Mouse (Mus musculus) E14TG2a.4 (cell line): ENCODE data around the gene Ntm.

Experiments
- H3K27me3 ChIP-seq: 2 replicates; pipeline ENCODE4 v1.6.1; 2014; ENCODE audit warnings: low read length, control low read depth; ENCODE audit not compliant: insufficient read depth
- H3K36me3 ChIP-seq: 2 replicates; pipeline ENCODE4 v1.6.1; 2014; ENCODE audit warnings: low read length, control low read depth; ENCODE audit not compliant: insufficient read depth
- H3K4me1 ChIP-seq: replicated peaks from 2 replicates; pipeline ENCODE4 v1.6.1; 2014; ENCODE audit warnings: low read depth, low read length, control low read depth
- H3K4me3 ChIP-seq: replicated peaks from 2 replicates; pipeline ENCODE4 v1.5.1; 2014; ENCODE audit warnings: mild to moderate bottlenecking, low read length
- H3K9me3 ChIP-seq: 2 replicates; pipeline ENCODE4 v1.6.1; 2014; ENCODE audit warnings: low read length, control low read depth
- CTCF ChIP-seq: conservative IDR thresholded peaks from 2 replicates; pipeline ENCODE4 v1.5.1; 2014; ENCODE audit warnings: low read length
- NANOG ChIP-seq: IDR thresholded peaks from 2 replicates; pipeline ENCODE4 v1.6.1; 2014; ENCODE audit warnings: borderline replicate concordance, low read length, mixed read lengths
- POU5F1 ChIP-seq: IDR thresholded peaks from 2 replicates; pipeline ENCODE4 v1.6.1; 2014; ENCODE audit warnings: low read length, borderline replicate concordance

Ntm gene

GRCm38 (mm10) chr9:29060293-29060692 lies 902.6 kb downstream of the Ntm start:
- TF ChIP-seq NANOG (no peak), POU5F1 (no peak), CTCF (no peak)

GRCm38 (mm10) chr9:29058811-29059210 lies 904.1 kb downstream of the Ntm start:
- no peaks in the 10 kb centered on the region for H3K27me3 ChIP-seq
- no peak overlapping the region for H3K4me3 ChIP-seq
- no peaks in the 10 kb centered on the region for H3K36me3 ChIP-seq
- H3K4me1 ChIP-seq, result no peaks in the 10 kb centered on the region
- H3K9me3 ChIP-seq, result no peaks in the 10 kb centered on the region
- TF ChIP-seq POU5F1 (no peak), CTCF (no peak), NANOG (no peak)

More at GRCm38 (mm10) chr9:29060293-29060692, 902.6 kb downstream of the Ntm start:
- Histone ChIP-seq H3K27me3 (no peaks in the 10 kb centered on the region), H3K9me3 (no peaks in the 10 kb centered on the region), H3K4me1 (no peaks in the 10 kb centered on the region), H3K4me3 (no peak overlapping the region), H3K36me3 (no peaks in the 10 kb centered on the region)

- Histone ChIP-seq H3K9me3 (no peaks in the 10 kb centered on the region), H3K4me3 (no peak overlapping the region), H3K4me1 (no peaks in the 10 kb centered on the region), H3K27me3 (no peaks in the 10 kb centered on the region), H3K36me3 (no peaks in the 10 kb centered on the region)
- TF ChIP-seq CTCF (no peak), NANOG (no peak), POU5F1 (no peak)
Measured at GRCm38 (mm10) chr9:29055637-29056036, 907.3 kb downstream of the Ntm start.

GRCm38 (mm10) chr9:29036466-29036865 lies 926.5 kb downstream of the Ntm start:
- no peaks in the 10 kb centered on the region for H3K4me1 ChIP-seq
- no peaks in the 10 kb centered on the region for H3K36me3 ChIP-seq
- no peaks in the 10 kb centered on the region for H3K27me3 ChIP-seq
- no peaks in the 10 kb centered on the region for H3K9me3 ChIP-seq
- H3K4me3 ChIP-seq, result no peak overlapping the region
- TF ChIP-seq NANOG, result no peak
- no peak for TF ChIP-seq POU5F1
- TF ChIP-seq CTCF, result peak; percentile 29; the same call in 1 of the 2 replicates

GRCm38 (mm10) chr9:29036058-29036457 lies 926.9 kb downstream of the Ntm start:
- Histone ChIP-seq H3K27me3 (no peaks in the 10 kb centered on the region), H3K4me3 (no peak overlapping the region), H3K36me3 (no peaks in the 10 kb centered on the region), H3K4me1 (no peaks in the 10 kb centered on the region), H3K9me3 (no peaks in the 10 kb centered on the region)
- TF ChIP-seq CTCF (no peak), NANOG (no peak), POU5F1 (no peak)

GRCm38 (mm10) chr9:29026410-29026809 lies 936.5 kb downstream of the Ntm start:
- no peaks in the 10 kb centered on the region for H3K9me3 ChIP-seq
- H3K36me3 ChIP-seq, result no peaks in the 10 kb centered on the region
- no peaks in the 10 kb centered on the region for H3K27me3 ChIP-seq
- no peak for TF ChIP-seq POU5F1
- no peak for TF ChIP-seq NANOG
- TF ChIP-seq CTCF, result no peak
- H3K4me3 ChIP-seq, result no peak overlapping the region
- no peaks in the 10 kb centered on the region for H3K4me1 ChIP-seq

GRCm38 (mm10) chr9:29025603-29026002 lies 937.3 kb downstream of the Ntm start:
- TF ChIP-seq POU5F1, result no peak
- TF ChIP-seq CTCF, result no peak
- TF ChIP-seq NANOG, result no peak
- Histone ChIP-seq H3K9me3 (no peaks in the 10 kb centered on the region), H3K27me3 (no peaks in the 10 kb centered on the region), H3K4me1 (no peaks in the 10 kb centered on the region), H3K36me3 (no peaks in the 10 kb centered on the region), H3K4me3 (no peak overlapping the region)

GRCm38 (mm10) chr9:29025104-29025503 lies 937.8 kb downstream of the Ntm start:
- TF ChIP-seq POU5F1 (no peak), NANOG (no peak), CTCF (no peak)
- no peaks in the 10 kb centered on the region for H3K36me3 ChIP-seq

GRCm38 (mm10) chr9:29016879-29017278 lies 946.1 kb downstream of the Ntm start:
- Histone ChIP-seq H3K4me3 (no peak overlapping the region), H3K9me3 (no peaks in the 10 kb centered on the region), H3K36me3 (no peaks in the 10 kb centered on the region), H3K4me1 (no peaks in the 10 kb centered on the region), H3K27me3 (no peaks in the 10 kb centered on the region)
- TF ChIP-seq CTCF (no peak), POU5F1 (no peak), NANOG (no peak)

More at GRCm38 (mm10) chr9:29025104-29025503, 937.8 kb downstream of the Ntm start:
- Histone ChIP-seq H3K9me3 (no peaks in the 10 kb centered on the region), H3K27me3 (no peaks in the 10 kb centered on the region), H3K4me1 (no peaks in the 10 kb centered on the region), H3K4me3 (no peak overlapping the region)
